Mouse (Mus musculus): ENCODE measurements at regions not wholly inside any gene's neighbourhood (a gene's known extent, or its start where the extent isn't known, plus 50 kb on each side); places are given as distances from the start of the nearest gene placed in this dataset.

DNA sequence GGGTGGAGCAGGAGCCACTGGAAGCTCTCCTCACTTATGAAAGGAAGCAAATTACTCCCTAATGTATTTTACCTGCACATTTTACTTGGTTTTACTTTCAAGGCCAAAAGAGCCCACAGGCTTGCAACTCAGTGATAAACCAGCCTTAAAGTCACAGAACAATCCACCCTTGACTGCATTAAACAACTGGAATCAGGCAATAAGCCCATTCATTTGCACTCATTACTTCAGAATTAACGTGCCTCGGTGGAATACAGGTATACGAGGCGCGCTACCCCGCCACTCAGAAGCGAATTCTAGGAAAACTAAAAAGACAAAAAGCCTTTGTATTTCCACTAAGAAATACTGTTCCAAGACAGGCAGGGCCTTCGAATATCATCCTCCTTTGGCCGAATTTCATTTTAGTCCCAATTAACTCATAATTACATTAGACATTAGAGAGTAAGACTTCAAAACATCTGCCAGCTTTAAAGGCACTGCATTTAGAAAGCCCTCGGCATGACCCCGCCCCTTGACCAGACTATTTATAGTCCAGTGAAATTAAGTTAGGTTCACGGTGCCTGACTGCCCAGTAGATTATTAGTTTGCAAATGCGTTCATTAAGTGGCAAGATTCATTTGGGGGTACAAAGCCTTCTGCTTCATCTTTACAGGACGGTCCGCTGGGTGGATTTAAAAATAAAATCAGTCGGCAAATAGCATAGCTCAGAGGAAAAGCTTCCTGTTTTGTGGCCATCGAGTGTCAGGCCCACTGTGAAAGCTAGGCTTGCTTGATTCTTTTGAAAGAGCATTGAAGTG lies 142.2 kb upstream of the Plekha5 start:
- TF ChIP-seq CTCF (IDR thresholded peaks at IDR 0.05; ENCODE audit: insufficient read depth, low read depth, low read length): no peak
- no peak for TF ChIP-seq POLR2A (IDR thresholded peaks at IDR 0.05; ENCODE audit: insufficient read depth, low read depth, low read length)
